Mouse (Mus musculus) c-Kit-negative CD71-positive TER-119-positive erythroid progenitor cells, embryonic 14.5 days (primary cell): ENCODE measurements around the gene Rasip1.
A peak's percentile ranks its signal among the peaks of the same experiment; 100 is the strongest.

Source experiments
- DNase-seq: peaks from one replicate; pipeline ENCODE4 v3.0.0-alpha.2; 2013; ENCODE audit warnings: low read depth, low spot score

Rasip1 gene

DNA sequence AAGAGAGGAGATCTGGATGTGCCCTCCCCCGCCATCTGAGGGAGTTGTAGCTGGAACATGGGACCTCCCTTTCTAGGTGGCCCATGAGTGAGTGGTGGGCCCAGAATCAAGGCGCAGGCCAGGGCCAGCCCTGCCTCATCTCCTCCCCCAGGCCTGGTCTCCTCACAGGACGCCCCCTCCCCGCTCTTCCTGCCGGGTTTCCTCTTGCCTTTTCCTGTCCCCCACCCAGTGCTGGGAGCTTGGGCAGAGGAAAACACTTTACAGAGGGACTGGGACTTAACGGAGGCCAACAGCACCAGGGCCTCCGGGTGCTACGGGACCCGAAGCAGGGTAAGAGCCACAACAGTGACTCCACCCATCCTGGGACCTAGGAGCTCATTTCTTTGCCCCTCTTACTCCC, at the start of gene Rasip1:
Gene Rasip1 (plus strand): TSS at position 228 of the 400 bp plus-strand sequence.
- DNase-seq: no peak

DNA sequence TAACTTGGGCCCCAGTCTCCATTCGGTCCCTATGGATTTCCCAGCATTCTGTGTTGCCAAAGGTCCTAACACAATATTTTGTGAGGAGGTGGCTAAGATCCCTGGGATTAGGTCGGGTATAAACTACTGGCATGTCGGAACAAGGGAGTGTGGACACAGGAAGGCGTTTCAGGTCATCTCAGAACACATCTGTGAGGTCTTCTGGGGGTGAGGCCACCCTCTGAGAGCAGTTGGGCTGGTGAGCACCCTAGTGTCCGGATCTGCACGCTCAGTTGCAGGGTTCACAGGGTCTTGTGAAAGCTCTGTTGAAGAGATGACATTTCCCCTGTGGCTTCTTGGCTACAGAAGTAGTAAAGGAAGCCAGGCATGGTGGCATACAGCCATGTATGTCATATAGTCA, 41.4 kb upstream of the Rasip1 start:
- DNase-seq: no peak

DNA sequence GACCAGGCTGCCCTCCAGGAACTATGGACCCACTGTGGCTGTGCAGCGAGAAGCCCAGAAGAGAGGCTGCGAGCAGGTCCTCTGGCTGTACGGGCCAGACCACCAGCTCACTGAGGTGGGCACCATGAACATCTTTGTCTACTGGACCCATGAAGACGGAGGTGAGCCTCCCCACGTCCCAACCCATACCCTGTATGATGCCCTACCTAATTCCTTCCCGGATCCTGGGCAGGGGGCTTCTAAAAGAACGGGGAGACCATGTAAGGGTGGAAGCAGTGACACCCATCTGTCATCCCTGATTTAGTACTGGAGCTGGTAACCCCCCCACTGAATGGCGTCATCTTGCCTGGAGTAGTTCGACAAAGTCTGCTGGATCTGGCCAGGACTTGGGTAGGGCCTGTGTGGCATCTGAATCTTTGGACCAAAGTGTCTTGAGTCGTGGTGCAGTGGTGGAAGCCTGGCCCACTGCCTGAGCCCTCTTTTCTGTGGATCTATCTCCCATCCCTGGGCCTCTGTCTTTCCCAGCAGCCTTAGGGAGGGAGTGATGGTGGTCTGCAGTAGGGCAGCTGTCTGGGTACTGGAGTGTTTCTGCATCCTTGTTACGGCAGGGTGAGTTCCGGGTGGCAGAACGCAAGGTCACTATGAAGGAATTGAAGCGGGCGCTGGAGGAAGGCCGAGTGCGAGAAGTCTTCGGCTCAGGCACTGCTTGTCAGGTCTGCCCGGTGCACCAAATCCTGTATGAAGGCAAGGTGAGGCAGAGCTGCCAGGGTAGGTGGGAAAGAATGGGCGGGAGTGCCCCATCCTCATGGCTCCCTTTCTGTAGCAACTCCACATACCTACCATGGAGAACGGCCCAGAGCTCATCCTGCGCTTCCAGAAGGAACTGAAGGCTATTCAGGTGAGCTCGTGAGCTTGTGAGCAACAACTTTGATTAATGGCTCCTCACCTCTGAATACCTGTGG, 39.4 kb upstream of the Rasip1 start:
- no peak for DNase-seq

DNA sequence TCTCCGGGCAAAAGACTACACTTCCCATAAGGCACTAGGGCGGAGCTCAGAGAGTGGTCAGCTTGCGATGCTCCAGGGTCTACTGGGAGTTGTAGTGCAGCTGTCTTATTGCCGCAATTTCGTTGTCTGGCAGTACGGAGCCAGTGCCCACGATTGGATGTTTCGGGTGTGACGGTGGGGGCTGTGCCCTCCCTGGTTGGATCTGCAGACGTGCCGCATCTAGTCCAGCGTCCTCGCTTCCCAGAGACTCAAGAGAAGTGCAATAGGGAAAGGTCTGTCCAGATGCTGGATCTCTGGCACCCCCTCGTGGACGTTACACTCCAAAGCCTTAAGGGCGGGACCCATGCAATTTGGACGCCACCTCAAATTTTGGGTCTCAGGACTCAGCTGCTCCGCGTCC, 38.1 kb upstream of the Rasip1 start:
- DNase-seq: peak; percentile 69

DNA sequence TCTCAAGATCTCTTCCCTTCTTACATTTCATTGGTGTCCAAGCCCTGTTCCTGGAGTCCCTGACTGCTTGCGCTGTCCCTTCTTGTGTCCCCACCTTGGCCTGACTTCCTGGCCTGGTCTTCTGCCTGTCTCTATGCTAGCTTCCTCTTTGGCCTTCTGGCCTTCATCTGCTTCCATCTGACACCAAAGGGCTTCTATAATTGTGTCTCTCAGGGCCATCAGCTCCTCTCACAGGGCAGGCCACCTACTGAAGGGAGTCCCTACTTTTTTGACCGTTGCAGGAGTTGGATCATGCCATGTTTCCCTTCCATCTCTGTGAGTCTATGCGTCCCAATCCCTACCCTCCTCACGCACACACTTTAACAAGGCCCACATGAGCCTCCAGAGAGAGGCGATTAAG, 37.4 kb upstream of the Rasip1 start:
- no peak for DNase-seq

- no peak for DNase-seq
Observed at GRCm38 (mm10) chr7:45590874-45591273, 36.4 kb upstream of the Rasip1 start.

DNA sequence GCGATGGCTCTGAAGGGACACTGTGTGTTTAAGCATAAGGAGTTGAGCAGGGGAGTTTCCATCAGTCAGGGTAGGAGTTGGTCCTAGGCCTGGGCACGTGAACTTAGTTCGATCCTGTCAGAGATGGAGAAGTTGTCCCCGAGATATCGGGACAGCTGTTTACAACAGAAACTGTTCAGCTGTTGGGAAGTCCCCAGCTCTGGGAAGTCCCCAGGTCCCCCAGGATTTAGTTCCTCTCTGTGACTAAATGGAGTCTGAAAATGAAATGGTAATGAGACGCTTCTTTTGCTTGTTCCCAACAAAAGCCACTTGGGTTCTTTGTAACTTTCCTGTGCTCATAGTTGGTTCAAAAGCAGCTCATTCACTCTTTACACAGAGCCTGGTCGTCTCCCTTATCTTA, 35.4 kb upstream of the Rasip1 start:
- DNase-seq: no peak

DNA sequence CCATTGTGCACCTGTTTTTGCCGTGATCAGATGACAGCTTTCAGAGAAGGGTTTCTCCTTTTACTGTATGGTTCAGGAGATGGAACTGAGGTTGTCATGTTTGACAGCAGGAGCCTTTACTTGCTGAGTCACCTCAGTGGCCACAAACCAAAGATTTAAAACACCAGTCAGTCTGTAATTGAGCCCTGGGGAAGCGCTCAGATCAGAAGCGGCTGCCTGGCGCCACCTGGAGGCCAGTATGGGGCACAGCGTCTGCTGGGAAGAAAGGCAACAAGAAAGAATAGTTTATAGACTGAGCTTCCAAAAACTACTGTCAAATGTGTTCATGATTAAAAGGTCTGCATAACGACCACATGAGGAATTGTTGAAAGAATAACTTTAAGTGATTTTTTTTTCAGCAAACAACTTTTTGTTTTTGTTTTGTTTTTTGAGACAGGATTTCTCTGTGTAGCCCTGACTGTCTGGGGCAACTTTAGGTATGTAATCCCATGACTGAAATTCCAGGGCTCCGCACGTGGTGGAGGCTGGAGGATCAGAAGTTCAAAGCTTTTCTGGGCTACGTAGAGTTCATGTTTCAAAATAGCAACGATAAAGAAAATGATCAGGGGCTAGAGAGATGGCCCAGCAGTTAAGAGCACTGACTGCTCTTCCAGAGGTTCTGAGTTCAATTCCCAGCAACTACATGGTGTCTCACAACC, 34.0 kb upstream of the Rasip1 start:
- DNase-seq: peak; percentile 46

- DNase-seq: no peak
Observed at GRCm38 (mm10) chr7:45595176-45595575, 32.1 kb upstream of the Rasip1 start.

DNA sequence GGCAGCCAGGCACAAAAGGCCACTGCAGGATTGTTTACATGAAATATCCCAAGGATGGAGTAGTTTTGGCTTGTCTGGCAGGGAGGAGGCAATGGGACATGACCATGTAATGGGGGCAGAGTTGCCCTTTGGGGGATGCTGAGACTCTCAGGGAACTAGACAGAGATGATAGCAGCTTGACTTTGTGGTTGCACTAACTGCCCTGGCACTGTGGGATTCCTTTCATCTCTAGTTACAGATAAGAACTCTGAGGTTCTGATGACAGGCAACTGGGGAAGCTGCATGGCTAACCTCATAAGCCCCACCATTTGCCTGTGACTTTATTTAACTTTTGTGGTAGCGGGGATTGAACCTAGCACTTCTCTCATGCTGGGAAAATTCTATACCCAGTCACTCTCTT, 31.2 kb upstream of the Rasip1 start:
- no peak for DNase-seq

DNA sequence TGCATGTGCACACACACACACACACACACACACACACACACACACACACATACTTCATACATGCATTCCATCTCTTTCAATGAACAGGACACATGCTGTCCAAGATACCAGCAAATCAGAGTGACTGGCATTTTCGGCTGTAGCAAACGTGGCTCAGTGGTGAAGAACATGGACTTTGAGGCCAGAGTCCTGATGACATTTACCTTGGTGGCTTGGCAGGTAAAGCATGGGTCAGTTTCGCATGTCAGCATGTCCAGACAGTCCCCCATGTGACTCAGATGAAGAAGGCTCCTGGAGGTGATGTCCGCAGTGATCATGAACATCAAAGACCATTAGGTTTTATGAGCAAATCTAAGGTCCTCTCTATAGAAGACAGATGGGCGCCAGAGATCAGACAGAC, 30.3 kb upstream of the Rasip1 start:
- DNase-seq: no peak

DNA sequence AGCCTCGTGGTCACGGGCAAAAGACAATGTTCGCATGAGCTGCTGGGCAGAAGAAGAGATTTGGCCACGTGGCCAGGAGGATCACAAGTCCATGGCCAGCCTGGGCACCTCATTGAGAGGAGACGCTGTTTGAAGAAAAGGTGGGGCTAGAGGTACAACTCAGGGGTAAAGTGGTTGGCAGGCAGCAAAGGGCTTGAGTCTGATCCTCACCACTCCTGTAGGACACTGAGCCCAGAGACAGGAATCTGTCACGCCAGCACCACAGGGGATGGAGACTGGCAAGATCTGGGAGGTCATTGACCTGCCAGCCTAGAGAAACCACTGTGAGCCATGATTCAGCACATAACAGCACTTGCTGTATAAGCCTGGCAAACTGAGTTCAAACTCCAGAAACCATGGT, 29.8 kb upstream of the Rasip1 start:
- no peak for DNase-seq

- DNase-seq: no peak
Observed at GRCm38 (mm10) chr7:45598960-45599879, 28.1 kb upstream of the Rasip1 start.

- no peak for DNase-seq
Observed at GRCm38 (mm10) chr7:45605704-45606289, 21.5 kb upstream of the Rasip1 start.

GRCm38 (mm10) chr7:45609511-45609910, 17.8 kb upstream of the Rasip1 start:
- DNase-seq: no peak

DNA sequence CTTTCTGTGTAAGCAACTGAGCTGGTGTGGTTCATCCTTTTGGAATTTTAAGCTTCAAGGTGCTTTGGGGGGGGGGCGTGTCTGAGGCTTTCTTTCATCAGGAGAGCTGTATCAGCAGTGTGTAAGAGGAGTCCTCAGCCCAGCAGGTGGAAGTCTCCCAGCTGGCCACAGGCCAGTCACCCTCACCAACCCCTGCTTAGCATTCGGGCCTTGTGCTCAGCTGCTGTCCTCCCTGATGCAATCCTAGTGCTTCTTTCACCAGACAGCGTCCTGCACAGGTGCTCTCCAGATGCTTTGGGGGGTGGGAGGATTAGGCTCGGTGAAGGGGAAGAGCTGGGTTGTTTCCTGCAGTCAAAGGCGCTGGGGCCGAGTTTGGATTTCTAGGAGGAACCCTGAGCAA, 11.0 kb upstream of the Rasip1 start:
- no peak for DNase-seq

GRCm38 (mm10) chr7:45617042-45617695, 10.1 kb upstream of the Rasip1 start, which contains the start of gene Fut1:
Fut1 (plus strand) TSS chr7:45617289.
- DNase-seq: no peak

- DNase-seq: no peak
Observed at GRCm38 (mm10) chr7:45618316-45618715, 9.0 kb upstream of the Rasip1 start.

DNA sequence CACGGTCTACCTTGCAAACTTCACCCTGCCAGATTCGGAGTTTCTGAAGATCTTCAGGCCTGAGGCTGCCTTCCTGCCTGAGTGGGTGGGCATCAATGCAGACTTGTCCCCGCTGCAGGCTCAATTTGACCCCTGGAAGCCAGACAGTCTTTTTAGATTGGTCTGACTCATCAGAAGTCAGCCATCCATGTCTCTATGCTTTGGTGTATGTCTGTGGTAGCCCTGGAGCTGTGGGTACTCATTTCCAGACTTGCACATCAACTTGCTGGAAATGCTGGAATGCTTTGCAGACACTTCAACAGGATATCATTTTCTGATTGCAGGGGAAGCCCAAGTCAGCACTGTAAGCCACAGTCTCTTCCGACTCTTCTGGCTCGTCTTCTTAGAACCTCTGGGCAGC, 7.7 kb upstream of the Rasip1 start:
- no peak for DNase-seq

DNA sequence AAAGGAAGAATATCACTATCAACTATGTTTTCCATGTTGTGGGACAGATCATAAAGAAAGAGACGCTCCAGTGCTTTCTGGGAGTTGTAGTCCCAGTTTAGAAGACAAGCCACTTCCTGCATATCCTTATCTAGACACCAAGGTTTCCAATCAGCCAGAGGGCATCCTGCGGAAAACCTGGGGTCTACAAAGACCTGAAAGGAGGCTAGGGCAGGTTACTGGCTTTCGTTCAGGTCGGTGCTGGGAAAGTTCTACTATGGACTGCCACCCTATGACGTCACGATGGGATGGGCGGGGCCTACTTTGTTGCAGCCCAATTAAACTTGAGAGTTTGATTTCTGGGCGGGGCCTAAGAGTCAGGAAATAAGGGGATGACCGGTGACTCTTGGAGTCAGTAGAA, 5.8 kb upstream of the Rasip1 start, which contains the start of gene Izumo1:
Gene Izumo1 (plus strand): TSS at position 369 of the 400 bp plus-strand sequence.
- DNase-seq: peak; percentile 25

DNA sequence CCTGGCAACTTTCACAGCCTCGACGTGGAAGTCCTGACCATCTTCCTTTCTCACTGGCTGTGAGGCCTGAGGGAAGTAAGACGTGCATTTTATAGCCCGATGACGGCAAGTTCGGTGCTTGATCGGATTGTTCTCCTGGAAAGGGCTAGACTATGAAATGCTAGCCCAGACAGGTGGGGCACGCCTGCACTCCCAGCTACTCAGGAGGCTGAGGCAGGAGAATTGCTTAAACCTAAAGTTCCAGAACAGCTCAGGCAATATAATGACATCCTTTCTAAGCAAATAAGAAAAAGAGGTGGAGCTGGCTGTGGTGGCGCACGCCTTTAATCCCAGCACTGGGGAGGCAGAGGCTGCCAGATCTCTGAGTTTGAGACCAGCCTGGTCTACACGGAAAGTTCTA, 3.8 kb upstream of the Rasip1 start:
- DNase-seq: no peak
